Mouse (Mus musculus): Measurements from ENCODE around the gene Zfp341.

Gene Zfp341

DNA sequence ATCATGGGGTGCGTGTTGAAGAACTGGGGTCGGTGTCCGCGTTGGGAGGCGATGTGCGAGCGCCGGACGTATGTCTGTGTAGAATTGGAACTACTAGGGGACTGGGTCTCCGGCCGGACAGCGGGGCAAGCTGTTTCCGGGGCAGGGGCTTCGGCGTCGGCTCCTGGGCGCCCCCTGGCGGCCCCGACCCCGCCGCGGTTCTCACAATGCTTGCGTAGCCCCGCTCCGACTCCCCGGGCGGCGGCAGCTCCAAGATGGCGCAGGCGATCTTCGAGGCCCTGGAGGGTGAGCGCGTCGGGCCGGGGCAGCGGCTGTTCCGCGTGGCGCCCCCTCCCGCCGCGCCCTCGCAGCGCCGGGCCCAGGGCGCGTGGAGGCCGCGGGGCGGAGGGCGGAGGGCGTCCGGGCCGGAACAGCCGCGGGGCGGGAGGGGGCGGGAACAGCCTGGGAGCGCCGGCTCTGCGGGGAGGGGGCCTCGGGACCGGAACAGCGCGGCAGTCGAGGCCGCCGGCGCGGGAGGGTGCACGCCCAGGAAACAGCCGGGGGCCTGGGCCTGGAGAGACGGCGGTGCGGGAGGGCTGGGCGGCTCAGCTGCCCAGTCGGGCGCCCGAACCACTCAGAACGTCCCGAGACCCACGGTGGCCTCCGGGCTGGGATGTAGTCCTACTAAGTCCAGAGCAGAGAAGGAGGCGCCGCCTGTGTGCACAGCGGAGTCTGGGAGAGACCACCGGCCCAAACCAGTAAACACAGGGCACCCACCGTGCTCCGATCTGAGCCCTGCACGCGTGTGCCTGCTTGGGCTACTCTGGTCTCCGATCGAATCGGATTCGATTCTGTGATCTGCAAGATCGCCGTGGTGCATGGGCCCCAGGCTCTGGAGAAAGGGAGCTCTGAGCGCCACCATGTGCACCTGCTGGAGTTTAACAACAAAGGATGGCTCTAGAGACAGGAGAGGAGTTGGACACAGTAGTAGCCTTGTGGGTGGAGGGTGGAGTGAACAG lies at the start of gene Zfp341, which contains the start of gene 4930519P11Rik:
TSS of gene Zfp341 (plus strand) at position 180 of the 998 bp plus-strand sequence.
TSS of gene 4930519P11Rik (minus strand) at position 320 of the 998 bp plus-strand sequence.
- peak; percentile 86 to 96 for DNase-seq (ENCODE audit: low spot score in 2 of 2)

- DNase-seq (ENCODE audit: low spot score in 2 of 2) = no peak
These were observed 49.4 kb upstream of the Zfp341 start for GRCm38 (mm10) chr2:154563612-154564170.

DNA sequence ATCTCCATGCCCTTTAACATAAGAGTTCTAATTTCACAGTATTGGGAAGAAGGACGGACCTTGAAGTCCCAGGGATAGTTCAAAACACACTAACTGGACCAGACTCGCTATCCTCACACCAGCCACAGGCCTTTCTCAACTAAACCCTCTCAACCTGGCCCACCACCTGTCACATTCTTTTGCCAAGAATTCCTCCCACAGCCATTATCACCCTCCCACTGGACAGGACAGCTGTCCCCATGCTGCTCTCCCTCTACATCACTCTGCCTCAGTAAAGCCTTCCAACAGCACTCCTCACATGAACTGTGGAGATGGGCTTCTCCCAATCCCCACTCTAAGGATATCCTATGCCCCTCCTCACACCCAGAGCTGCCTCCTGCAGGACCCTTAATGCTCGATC lies 47.5 kb upstream of the Zfp341 start:
- peak in 1 of 2 experiments; percentile 58 for DNase-seq (ENCODE audit: low spot score in 2 of 2)

DNA sequence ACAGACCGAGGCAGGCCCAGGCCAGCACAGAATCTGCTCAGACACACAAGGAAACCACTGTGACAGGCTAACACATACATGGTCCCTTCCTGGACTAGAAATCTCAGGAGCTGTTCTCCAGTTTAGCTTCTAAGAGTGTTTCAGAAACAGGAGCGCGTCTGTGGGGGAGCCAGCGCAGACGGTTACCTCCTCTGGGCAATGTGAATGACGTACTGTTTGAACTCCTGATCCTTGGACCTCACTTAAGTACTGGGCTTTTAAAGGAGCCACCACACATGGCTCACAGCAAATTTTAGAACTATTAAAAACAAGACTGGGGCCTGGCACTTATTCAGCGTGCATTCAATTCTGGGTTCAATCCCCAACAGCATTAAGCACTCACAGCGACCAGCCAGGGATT lies 46.5 kb upstream of the Zfp341 start:
- no peak for DNase-seq (ENCODE audit: low spot score in 2 of 2)

GRCm38 (mm10) chr2:154567766-154568165 lies 45.3 kb upstream of the Zfp341 start:
- no peak for DNase-seq (ENCODE audit: low spot score in 2 of 2)

DNA sequence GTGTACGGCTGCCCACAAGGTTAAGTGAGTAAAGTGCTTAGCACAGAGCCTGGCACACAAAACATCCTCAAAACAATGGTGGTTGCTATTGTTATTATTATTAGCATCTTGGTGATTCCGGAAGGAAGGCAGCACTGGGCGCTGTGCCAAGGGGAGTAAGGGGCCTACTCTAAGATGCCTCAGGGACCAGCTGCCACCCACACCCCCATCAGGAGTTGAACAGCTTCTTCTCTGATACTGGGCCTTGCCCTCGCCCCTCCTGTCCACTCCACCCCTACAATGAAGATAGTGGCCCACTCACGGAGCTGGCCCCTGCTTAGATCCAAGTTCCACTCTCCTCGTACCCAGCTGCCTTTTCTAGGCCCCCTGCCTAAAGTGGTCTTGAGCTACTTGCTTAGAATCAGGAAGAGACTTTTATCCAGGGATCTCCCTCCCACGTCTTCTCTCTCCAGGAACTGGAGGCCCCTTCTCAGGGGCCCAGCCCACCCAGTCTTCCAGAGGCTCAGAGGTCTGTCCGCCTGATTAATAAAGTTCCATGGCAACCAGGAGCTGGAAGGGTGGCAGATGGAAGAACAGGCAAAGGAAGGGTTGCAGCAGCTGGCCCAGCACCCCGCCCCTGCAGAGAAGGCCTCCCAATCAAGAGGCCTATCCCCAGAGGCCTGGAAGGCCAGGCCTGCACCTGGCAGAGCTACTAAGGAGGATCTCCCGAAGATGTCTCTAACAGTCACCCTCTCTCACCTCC lies 44.6 kb upstream of the Zfp341 start:
- peak in 1 of 2 experiments; percentile 59 for DNase-seq (ENCODE audit: low spot score in 2 of 2)

GRCm38 (mm10) chr2:154569071-154569748 lies 43.9 kb upstream of the Zfp341 start:
- DNase-seq (ENCODE audit: low spot score in 2 of 2) = peak in 1 of 2 experiments; percentile 53

GRCm38 (mm10) chr2:154569836-154570286 lies 43.2 kb upstream of the Zfp341 start, which contains the start of gene E2f1:
Gene E2f1 (minus strand): TSS chr2:154569892.
- peak; percentile 91 to 96 for DNase-seq (ENCODE audit: low spot score in 2 of 2)

- DNase-seq (ENCODE audit: low spot score in 2 of 2) = no peak
These were observed 42.4 kb upstream of the Zfp341 start for GRCm38 (mm10) chr2:154570666-154571065.

DNA sequence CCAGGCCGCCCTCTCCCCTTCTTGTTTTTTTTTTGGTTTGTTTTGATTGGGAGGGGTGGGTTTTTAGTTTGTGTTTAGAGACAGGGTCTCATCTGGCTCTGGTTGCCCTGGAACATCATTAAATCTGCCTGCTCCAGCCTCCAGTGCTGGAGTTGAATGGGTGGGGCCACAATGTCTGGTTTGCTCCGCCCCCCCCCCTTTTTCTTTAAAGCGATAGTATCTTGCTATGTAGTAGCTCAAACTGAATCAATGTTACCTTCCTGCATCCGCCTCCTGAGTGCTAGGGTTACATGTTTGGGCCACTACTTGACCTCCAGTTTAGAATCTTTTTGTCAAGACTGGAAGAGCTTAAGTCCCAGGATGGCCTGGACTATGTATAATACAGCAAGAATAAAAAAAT lies 41.8 kb upstream of the Zfp341 start:
- no peak for DNase-seq (ENCODE audit: low spot score in 2 of 2)

DNA sequence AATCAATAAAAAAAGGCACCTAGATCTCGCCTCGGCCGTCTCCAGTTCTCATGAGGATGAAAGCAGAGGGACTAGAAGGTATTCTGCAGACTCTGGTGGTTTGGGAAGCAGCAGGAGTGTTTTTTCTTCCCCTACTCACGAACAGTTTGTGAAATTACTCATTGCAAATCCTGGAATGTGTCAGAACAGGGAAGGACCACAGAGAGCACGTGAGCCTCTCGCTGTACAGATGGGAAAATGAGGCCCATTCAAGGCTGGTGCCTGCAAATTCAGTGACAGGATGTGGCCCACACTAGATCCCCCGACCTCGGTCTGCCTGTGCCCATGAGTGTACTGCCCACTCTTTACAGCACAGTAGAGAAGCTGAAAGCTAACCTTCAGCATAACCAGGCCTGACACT lies 41.1 kb upstream of the Zfp341 start:
- no peak for DNase-seq (ENCODE audit: low spot score in 2 of 2)

GRCm38 (mm10) chr2:154572996-154573395 lies 40.1 kb upstream of the Zfp341 start:
- no peak for DNase-seq (ENCODE audit: low spot score in 2 of 2)

DNA sequence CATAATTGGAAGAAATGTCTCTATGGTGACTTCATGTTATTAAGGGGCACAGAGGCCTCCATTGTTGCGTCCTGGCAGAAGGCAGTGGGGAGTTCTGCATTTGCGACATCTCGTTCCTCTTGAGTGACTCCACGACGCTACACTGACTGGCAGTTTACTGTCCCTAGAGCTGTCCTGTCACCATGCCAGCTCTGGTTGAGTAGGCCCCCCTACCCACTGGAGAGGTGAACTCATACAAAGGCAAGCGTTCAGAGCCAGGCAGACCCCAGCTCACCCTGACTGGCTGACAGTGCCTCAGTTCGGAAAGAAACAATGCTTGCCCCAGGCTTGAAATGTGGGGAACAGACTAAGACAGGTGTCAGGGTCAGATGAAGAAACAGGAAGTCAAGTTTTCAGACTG lies 38.8 kb upstream of the Zfp341 start:
- DNase-seq (ENCODE audit: low spot score in 2 of 2) = no peak

DNA sequence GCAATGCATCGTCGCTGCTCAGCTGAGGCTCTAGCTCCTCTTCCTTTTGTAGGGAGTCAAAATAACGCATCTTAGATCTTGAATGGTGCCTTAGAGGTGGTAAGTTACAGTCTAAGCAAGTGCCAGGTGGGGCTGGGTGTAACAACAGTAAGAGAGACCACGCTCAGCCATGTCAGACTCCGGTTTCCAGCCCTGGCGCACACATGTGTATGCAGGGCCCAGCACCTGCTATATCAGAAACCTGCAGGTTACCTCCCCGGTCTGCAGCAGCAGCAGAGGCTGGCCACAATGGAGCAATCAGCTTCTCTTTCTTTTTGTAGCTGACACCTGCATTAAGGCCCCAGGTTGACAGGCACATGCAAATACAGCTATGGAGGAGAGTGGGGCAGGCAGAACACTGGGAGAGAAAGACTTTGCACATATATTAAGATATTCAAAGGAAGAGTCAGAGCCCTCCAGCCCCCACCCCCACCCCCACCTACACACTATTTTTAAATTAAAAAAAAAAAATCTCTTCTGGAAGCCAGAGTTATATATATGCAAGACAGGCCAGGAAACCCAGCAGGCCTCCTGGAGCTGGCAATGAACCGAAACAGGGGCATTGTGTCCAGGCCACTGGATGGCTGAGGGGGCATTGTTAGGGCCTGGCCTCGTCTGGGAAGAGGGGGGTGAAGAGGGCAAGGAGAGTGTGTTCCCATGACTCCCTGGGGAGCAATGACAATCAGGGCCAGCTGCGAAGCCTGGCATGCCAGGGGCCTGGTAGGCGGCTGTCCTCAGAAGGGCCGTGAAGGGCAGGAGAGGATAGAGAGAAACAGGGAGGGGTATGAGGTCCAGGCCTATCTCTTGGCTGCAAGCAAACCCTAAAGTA lies 36.0 kb upstream of the Zfp341 start:
- DNase-seq (ENCODE audit: low spot score in 2 of 2) = no peak

DNA sequence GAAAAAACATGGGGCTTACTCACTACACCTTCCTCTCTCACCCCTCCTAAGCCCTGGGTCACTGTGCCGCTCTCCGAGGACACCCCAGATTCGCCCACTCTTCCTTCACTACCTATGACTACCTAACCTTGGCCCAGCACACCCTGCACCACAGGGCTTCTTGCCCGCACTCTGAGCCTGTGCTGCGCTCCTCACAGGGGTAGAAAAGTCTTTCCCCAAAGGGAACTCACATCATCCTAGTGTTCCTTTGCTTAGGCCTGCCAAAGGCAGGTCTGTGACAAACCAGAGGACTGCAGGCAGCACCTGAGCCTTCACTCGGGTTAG lies 35.4 kb upstream of the Zfp341 start:
- no peak for DNase-seq (ENCODE audit: low spot score in 2 of 2)

GRCm38 (mm10) chr2:154580586-154580985 lies 32.5 kb upstream of the Zfp341 start:
- DNase-seq (ENCODE audit: low spot score in 2 of 2) = no peak

DNA sequence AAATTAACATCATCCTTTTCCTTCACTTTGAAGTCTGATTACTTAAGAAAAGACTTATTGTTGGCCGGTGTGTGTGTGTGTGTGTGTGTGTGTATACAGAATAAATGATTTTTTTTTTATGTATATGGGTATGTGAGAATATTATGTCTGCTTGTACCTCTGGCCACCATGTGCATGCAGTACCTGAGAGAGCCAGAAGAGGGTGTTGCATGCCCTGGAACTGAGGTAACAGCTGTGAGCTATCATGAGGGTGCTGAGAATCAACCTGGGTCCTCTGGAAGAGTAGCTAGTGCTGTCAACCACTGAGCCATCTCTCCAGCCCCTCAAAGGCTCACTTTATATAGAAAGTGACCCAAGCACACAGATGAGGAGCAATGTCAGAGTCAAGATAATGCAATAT lies 31.7 kb upstream of the Zfp341 start:
- no peak for DNase-seq (ENCODE audit: low spot score in 2 of 2)

DNA sequence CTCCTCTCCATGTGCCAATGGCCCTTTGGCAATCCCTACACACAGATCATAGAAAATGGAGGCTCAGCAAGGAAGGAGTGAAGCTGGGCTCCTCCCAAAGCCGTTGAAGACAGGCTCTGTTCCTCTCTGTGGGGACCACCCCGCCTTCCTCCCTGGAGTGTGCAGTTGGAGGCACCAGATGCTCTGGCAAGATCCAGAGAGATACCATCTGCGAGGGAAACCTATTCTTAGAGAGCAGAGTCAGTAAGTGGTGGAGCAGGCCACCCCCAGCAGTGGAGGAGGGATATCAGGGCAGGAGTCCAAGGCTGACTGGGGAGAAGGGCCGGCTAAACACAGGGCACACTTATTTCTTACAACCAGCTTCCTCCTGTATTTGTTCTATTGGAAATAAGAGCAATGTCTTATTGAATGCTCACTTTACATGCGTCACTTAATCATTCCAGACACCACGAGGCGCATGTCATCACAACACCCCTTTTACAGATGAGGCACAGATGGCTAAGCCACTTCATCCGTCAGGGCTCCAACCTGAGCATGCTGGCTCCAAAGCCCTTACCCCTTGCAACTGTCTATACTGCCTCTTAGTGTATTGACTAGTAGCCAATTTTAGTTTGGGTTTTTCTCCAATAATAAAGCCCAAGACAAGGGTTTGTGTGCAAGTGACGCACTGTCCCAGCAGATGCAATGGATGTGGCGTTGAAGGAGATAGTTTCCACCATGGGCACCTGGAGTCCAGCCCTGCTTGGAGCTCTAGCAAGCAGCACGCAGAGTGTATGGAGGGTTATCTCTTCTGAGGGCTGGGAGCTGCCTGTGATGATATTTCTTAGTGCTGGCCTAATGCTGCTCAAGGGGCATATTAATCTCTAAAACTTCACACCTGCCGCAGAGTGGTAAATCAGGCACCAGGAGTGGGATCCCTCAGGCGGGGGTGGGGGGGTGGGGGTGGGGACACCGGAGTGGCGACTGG lies 28.9 kb upstream of the Zfp341 start:
- peak in 1 of 2 experiments; percentile 70 for DNase-seq (ENCODE audit: low spot score in 2 of 2)

DNA sequence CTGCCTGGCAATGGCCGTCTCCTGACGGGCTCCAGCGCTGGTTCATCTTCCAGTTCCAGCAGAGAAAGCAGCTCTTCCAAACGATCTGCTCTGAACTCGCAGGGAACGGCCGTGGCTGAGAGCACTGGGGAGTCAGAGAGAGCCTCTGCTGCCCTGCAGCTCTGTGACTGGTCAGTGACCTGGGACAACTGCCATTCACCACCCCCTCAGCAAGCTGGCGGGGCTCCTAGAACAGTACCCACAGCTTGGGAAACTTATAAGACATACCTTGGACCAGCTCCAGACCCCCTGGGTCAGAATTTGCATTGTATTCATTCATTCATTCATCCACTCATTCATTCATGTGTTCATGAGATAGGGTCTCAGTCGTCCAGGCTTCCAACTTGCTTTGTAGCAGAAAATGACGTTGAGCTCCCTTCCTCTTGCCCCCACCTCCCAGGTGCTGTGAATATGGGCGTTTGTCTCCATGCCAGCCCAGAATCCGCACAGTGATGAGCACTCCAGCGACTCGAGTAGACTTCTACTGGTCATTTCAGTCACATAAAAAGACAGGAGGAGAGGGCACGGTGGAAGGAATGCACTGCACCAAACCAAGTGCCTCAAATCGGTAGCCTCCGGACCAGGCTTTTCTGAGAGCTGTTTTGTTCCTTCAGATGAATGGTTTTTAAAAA lies 28.0 kb upstream of the Zfp341 start:
- DNase-seq (ENCODE audit: low spot score in 2 of 2) = peak in 1 of 2 experiments; percentile 42

All from cerebellum, postnatal 4 days (tissue).